Mouse (Mus musculus): ENCODE results near the gene Slc16a13. TPM values are rescaled to one million over a fixed set of nuclear protein-coding genes. Genes with fewer than 3 reads are reported as not detected.
A peak's percentile ranks its signal among the peaks of the same experiment; 100 is the strongest.

The Slc16a13 gene
- 9.2 and 11.3 TPM in 2 replicates for polyA plus RNA-seq (2012; rRNA removed)

- no peak for TF ChIP-seq CTCF (IDR thresholded peaks at IDR 0.05; ENCODE audit: insufficient read depth, low read length)
- TF ChIP-seq POLR2A (IDR thresholded peaks at IDR 0.05; ENCODE audit: borderline replicate concordance, extremely low read depth, low read depth, low read length) = peak; percentile 98
- Histone ChIP-seq H3K4me1 (ENCODE audit: control insufficient read depth, insufficient read depth, low read length) (peaks cover 9% of the 10 kb centered on the region), H3K4me3 (replicated peaks; ENCODE audit: extremely low read depth, low read depth, low read length) (peak within 1 kb of the TSS; percentile 77)
- WGBS = under 1% methylated on average over 28 of the region's 28 CpGs
- DNase-seq = peak; percentile 86
Observed at GRCm38 (mm10) chr11:70220731-70221602, at the start of gene Slc16a13. Slc16a13 (minus strand) TSS chr11:70221064.

GRCm38 (mm10) chr11:70266405-70266804 lies 45.5 kb upstream of the Slc16a13 start:
- DNase-seq = no peak
- WGBS = 31% methylated on average over 1 of the region's 1 CpGs

GRCm38 (mm10) chr11:70265819-70266218 lies 45.0 kb upstream of the Slc16a13 start:
- no peak for DNase-seq
- TF ChIP-seq CTCF (IDR thresholded peaks at IDR 0.05; ENCODE audit: insufficient read depth, low read length) = no peak
- TF ChIP-seq POLR2A (IDR thresholded peaks at IDR 0.05; ENCODE audit: borderline replicate concordance, extremely low read depth, low read depth, low read length) = no peak
- 61% methylated on average over 4 of the region's 4 CpGs for WGBS
- no peak overlapping the region for H3K4me3 ChIP-seq (replicated peaks; ENCODE audit: extremely low read depth, low read depth, low read length)
- peaks cover 4% of the 10 kb centered on the region; the same call in 1 of the 2 replicates for H3K4me1 ChIP-seq (ENCODE audit: control insufficient read depth, insufficient read depth, low read length)

More at GRCm38 (mm10) chr11:70266405-70266804, 45.5 kb upstream of the Slc16a13 start:
- no peak overlapping the region for H3K4me3 ChIP-seq (replicated peaks; ENCODE audit: extremely low read depth, low read depth, low read length)
- peaks cover 4% of the 10 kb centered on the region; the same call in 1 of the 2 replicates for H3K4me1 ChIP-seq (ENCODE audit: control insufficient read depth, insufficient read depth, low read length)
- TF ChIP-seq POLR2A (IDR thresholded peaks at IDR 0.05; ENCODE audit: borderline replicate concordance, extremely low read depth, low read depth, low read length) = no peak
- no peak for TF ChIP-seq CTCF (IDR thresholded peaks at IDR 0.05; ENCODE audit: insufficient read depth, low read length)

GRCm38 (mm10) chr11:70265252-70265651 lies 44.4 kb upstream of the Slc16a13 start:
- DNase-seq = no peak
- no peak for TF ChIP-seq CTCF (IDR thresholded peaks at IDR 0.05; ENCODE audit: insufficient read depth, low read length)
- TF ChIP-seq POLR2A (IDR thresholded peaks at IDR 0.05; ENCODE audit: borderline replicate concordance, extremely low read depth, low read depth, low read length) = no peak
- 36% methylated on average over 3 of the region's 3 CpGs for WGBS
- no peak overlapping the region for H3K4me3 ChIP-seq (replicated peaks; ENCODE audit: extremely low read depth, low read depth, low read length)
- peaks cover 4% of the 10 kb centered on the region; the same call in 1 of the 2 replicates for H3K4me1 ChIP-seq (ENCODE audit: control insufficient read depth, insufficient read depth, low read length)

- no peak for DNase-seq
- peaks cover 6% of the 10 kb centered on the region for H3K4me1 ChIP-seq (ENCODE audit: control insufficient read depth, insufficient read depth, low read length)
- 85% methylated on average over 4 of the region's 4 CpGs for WGBS
- H3K4me3 ChIP-seq (replicated peaks; ENCODE audit: extremely low read depth, low read depth, low read length) = no peak overlapping the region
- TF ChIP-seq CTCF (IDR thresholded peaks at IDR 0.05; ENCODE audit: insufficient read depth, low read length) (no peak), POLR2A (IDR thresholded peaks at IDR 0.05; ENCODE audit: borderline replicate concordance, extremely low read depth, low read depth, low read length) (no peak)
Observed at GRCm38 (mm10) chr11:70259035-70259434, 38.2 kb upstream of the Slc16a13 start.

- TF ChIP-seq POLR2A (IDR thresholded peaks at IDR 0.05; ENCODE audit: borderline replicate concordance, extremely low read depth, low read depth, low read length) (no peak), CTCF (IDR thresholded peaks at IDR 0.05; ENCODE audit: insufficient read depth, low read length) (peak; percentile 59)
- Histone ChIP-seq H3K4me3 (replicated peaks; ENCODE audit: extremely low read depth, low read depth, low read length) (peak within 1 kb of the TSS; percentile 54), H3K4me1 (ENCODE audit: control insufficient read depth, insufficient read depth, low read length) (peaks cover 6% of the 10 kb centered on the region)
- DNase-seq = peak; percentile 51
- 3% methylated on average over 25 of the region's 25 CpGs for WGBS
Observed at GRCm38 (mm10) chr11:70254931-70255531, 34.2 kb upstream of the Slc16a13 start, which contains the start of gene Alox12. Alox12 (minus strand) TSS chr11:70255353.

GRCm38 (mm10) chr11:70254337-70254736 lies 33.5 kb upstream of the Slc16a13 start:
- Histone ChIP-seq H3K4me3 (replicated peaks; ENCODE audit: extremely low read depth, low read depth, low read length) (peak overlapping the region; percentile 36), H3K4me1 (ENCODE audit: control insufficient read depth, insufficient read depth, low read length) (peaks cover 6% of the 10 kb centered on the region)
- TF ChIP-seq POLR2A (IDR thresholded peaks at IDR 0.05; ENCODE audit: borderline replicate concordance, extremely low read depth, low read depth, low read length) = no peak
- no peak for TF ChIP-seq CTCF (IDR thresholded peaks at IDR 0.05; ENCODE audit: insufficient read depth, low read length)
- 11% methylated on average over 18 of the region's 18 CpGs for WGBS
- DNase-seq = peak; percentile 16

- whole genome bisulfite sequencing = 73% methylated on average over 8 of the region's 8 CpGs
- no peak for DNase-seq
- Histone ChIP-seq H3K4me1 (ENCODE audit: control insufficient read depth, insufficient read depth, low read length) (peaks cover 6% of the 10 kb centered on the region), H3K4me3 (replicated peaks; ENCODE audit: extremely low read depth, low read depth, low read length) (no peak overlapping the region)
- TF ChIP-seq CTCF (IDR thresholded peaks at IDR 0.05; ENCODE audit: insufficient read depth, low read length) = no peak
- no peak for TF ChIP-seq POLR2A (IDR thresholded peaks at IDR 0.05; ENCODE audit: borderline replicate concordance, extremely low read depth, low read depth, low read length)
Observed at GRCm38 (mm10) chr11:70251853-70252252, 31.0 kb upstream of the Slc16a13 start.

GRCm38 (mm10) chr11:70250150-70250549 lies 29.3 kb upstream of the Slc16a13 start:
- no peak overlapping the region for H3K4me3 ChIP-seq (replicated peaks; ENCODE audit: extremely low read depth, low read depth, low read length)

More at GRCm38 (mm10) chr11:70250150-70250549, 29.3 kb upstream of the Slc16a13 start:
- no peak for TF ChIP-seq POLR2A (IDR thresholded peaks at IDR 0.05; ENCODE audit: borderline replicate concordance, extremely low read depth, low read depth, low read length)
- no peak for TF ChIP-seq CTCF (IDR thresholded peaks at IDR 0.05; ENCODE audit: insufficient read depth, low read length)
- peaks cover 6% of the 10 kb centered on the region for H3K4me1 ChIP-seq (ENCODE audit: control insufficient read depth, insufficient read depth, low read length)
- 51% methylated on average over 11 of the region's 11 CpGs for WGBS
- DNase-seq = no peak
